Mouse (Mus musculus): ENCODE data around the gene BC048671. TPM values are rescaled to one million over a fixed set of nuclear protein-coding genes. Genes with fewer than 3 reads are reported as not detected.

The BC048671 gene
- polyA plus RNA-seq, 1 experiment from 2014 or later, result not detected

DNA sequence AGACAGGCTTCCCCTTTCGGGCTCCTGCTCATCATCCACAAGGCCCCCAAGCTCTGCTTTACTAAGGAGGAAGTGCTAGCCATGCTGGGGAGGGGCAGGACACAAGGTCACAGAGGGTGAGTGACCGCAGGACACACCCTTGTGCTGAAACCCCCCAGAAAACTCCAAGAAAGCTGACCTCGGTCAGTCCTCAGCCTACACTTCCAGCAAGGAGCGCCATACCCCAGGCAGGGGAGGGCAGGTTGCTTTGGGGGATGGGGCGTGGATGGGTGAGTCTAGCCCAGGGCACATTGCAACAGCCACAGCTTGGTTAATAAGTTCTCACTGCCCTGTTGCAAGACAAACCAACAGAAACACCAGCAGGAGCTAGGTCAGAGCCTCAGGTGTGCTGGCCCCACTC, 19.4 kb downstream of the BC048671 start:
- Histone ChIP-seq H3K27me3 (ENCODE audit: control insufficient read depth, insufficient read depth, low read length) (no peaks in the 10 kb centered on the region), H3K36me3 (ENCODE audit: control insufficient read depth, insufficient read depth, low read length) (no peaks in the 10 kb centered on the region), H3K9me3 (replicated peaks; ENCODE audit: control insufficient read depth, low read length) (no peaks in the 10 kb centered on the region), H3K27ac (ENCODE audit: low read length) (no peak overlapping the region), H3K4me2 (ENCODE audit: low read depth, low read length) (no peak overlapping the region), H3K4me1 (ENCODE audit: control insufficient read depth, insufficient read depth, low read length) (no peaks in the 10 kb centered on the region), H3K4me3 (replicated peaks; ENCODE audit: low read length) (no peak overlapping the region), H3K9ac (ENCODE audit: low read length) (no peak overlapping the region)
- no peak for ATAC-seq (ENCODE audit: insufficient read depth, low FRiP score)
- WGBS, result 81% methylated on average over 5 of the region's 5 CpGs

GRCm38 (mm10) chr6:90321811-90322210, 20.8 kb downstream of the BC048671 start:
- H3K27ac ChIP-seq (ENCODE audit: low read length), result no peak overlapping the region

DNA sequence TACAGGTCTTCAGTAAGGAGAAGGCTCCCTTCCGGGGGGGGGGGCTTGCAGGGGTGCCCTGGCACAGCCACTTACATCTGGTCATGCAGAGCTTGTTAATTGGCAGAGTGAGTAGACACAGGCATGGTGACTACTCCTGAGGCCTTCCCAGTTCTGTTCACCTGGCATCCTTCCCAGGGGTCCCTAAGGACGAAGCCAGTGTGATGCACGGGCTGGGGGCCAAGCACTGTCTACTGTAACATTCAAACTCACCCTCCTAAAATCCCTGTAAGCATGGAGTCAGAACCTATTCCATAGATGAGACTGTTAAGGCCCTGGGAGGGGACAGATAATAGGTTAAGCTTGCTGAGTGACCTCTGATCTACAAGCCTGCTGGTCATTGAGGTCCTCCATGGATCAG, 23.0 kb downstream of the BC048671 start:
- Histone ChIP-seq H3K4me3 (replicated peaks; ENCODE audit: low read length) (no peak overlapping the region), H3K4me2 (ENCODE audit: low read depth, low read length) (no peak overlapping the region), H3K9ac (ENCODE audit: low read length) (no peak overlapping the region), H3K27me3 (ENCODE audit: control insufficient read depth, insufficient read depth, low read length) (no peaks in the 10 kb centered on the region), H3K36me3 (ENCODE audit: control insufficient read depth, insufficient read depth, low read length) (no peaks in the 10 kb centered on the region), H3K27ac (ENCODE audit: low read length) (no peak overlapping the region), H3K4me1 (ENCODE audit: control insufficient read depth, insufficient read depth, low read length) (no peaks in the 10 kb centered on the region), H3K9me3 (replicated peaks; ENCODE audit: control insufficient read depth, low read length) (no peaks in the 10 kb centered on the region)
- ATAC-seq (ENCODE audit: insufficient read depth, low FRiP score), result no peak
- WGBS, result 78% methylated on average over 3 of the region's 3 CpGs

More at GRCm38 (mm10) chr6:90321811-90322210, 20.8 kb downstream of the BC048671 start:
- H3K4me3 ChIP-seq (replicated peaks; ENCODE audit: low read length), result no peak overlapping the region
- no peaks in the 10 kb centered on the region for H3K27me3 ChIP-seq (ENCODE audit: control insufficient read depth, insufficient read depth, low read length)
- H3K36me3 ChIP-seq (ENCODE audit: control insufficient read depth, insufficient read depth, low read length), result no peaks in the 10 kb centered on the region
- 0 out of 2 replicates have a peak, but pooled peaks have one; percentile 14 for ATAC-seq (ENCODE audit: insufficient read depth, low FRiP score)
- H3K9ac ChIP-seq (ENCODE audit: low read length), result no peak overlapping the region
- H3K9me3 ChIP-seq (replicated peaks; ENCODE audit: control insufficient read depth, low read length), result no peaks in the 10 kb centered on the region
- H3K4me1 ChIP-seq (ENCODE audit: control insufficient read depth, insufficient read depth, low read length), result no peaks in the 10 kb centered on the region
- WGBS, result 48% methylated on average over 4 of the region's 4 CpGs
- no peak overlapping the region for H3K4me2 ChIP-seq (ENCODE audit: low read depth, low read length)

DNA sequence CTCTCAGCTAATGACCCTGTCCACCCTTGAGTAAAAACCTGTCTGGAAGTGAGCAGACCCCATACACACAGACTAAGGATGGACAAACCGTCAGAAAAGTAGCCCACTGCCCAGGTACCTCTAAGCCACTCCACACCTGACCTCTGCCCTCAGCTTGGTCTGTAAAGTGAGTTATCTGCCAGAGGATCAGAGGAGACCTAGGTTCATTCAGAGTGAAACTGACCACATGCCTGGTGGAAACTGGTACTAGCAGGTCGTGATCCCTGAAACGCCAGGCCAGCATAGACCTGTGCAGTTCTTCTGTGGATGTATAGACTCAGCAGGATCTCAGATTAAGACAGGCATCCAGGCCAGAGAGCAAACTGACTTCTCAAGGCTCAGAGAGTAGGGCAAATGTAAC, 23.4 kb downstream of the BC048671 start:
- H3K36me3 ChIP-seq (ENCODE audit: control insufficient read depth, insufficient read depth, low read length), result no peaks in the 10 kb centered on the region
- no peaks in the 10 kb centered on the region for H3K4me1 ChIP-seq (ENCODE audit: control insufficient read depth, insufficient read depth, low read length)
- H3K27ac ChIP-seq (ENCODE audit: low read length), result no peak overlapping the region
- no peaks in the 10 kb centered on the region for H3K9me3 ChIP-seq (replicated peaks; ENCODE audit: control insufficient read depth, low read length)
- no peaks in the 10 kb centered on the region for H3K27me3 ChIP-seq (ENCODE audit: control insufficient read depth, insufficient read depth, low read length)
- no peak overlapping the region for H3K4me3 ChIP-seq (replicated peaks; ENCODE audit: low read length)
- no peak for ATAC-seq (ENCODE audit: insufficient read depth, low FRiP score)
- no peak overlapping the region for H3K9ac ChIP-seq (ENCODE audit: low read length)
- H3K4me2 ChIP-seq (ENCODE audit: low read depth, low read length), result no peak overlapping the region
- 62% methylated on average over 3 of the region's 3 CpGs for WGBS

GRCm38 (mm10) chr6:90324991-90325390, 24.0 kb downstream of the BC048671 start, which contains the start of gene Chst13:
Gene Chst13, minus strand, starts transcription at chr6:90325185.
- Histone ChIP-seq H3K36me3 (ENCODE audit: control insufficient read depth, insufficient read depth, low read length) (no peaks in the 10 kb centered on the region), H3K4me2 (ENCODE audit: low read depth, low read length) (peak within 1 kb of the TSS; percentile 30), H3K9ac (ENCODE audit: low read length) (no peak within 1 kb of the TSS), H3K27ac (ENCODE audit: low read length) (no peak within 1 kb of the TSS), H3K4me1 (ENCODE audit: control insufficient read depth, insufficient read depth, low read length) (no peaks in the 10 kb centered on the region), H3K9me3 (replicated peaks; ENCODE audit: control insufficient read depth, low read length) (no peaks in the 10 kb centered on the region), H3K4me3 (replicated peaks; ENCODE audit: low read length) (peak within 1 kb of the TSS; percentile 22), H3K27me3 (ENCODE audit: control insufficient read depth, insufficient read depth, low read length) (no peaks in the 10 kb centered on the region)
- WGBS, result 3% methylated on average over 22 of the region's 22 CpGs
- ATAC-seq (ENCODE audit: insufficient read depth, low FRiP score), result 0 out of 2 replicates have a peak, but pooled peaks have one; percentile 14

DNA sequence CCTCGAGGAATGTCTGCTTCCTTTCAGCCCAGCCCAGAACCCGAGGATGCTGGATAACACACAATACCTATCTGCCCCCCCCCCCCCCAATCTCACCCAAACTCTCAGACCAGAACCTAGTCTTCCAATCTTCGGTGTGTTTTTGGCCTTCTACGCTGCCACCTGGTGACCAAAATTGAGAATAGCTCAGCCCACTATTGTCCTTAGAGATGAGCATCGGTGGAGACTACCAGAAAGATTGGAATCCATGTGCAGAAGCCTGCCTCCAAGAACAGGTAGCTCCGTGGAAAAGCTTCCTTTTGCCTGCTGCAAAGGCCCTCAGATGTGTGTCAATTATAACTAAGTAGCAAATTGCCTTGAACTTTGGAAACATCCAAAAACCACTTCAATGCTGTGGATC, 26.7 kb downstream of the BC048671 start:
- Histone ChIP-seq H3K36me3 (ENCODE audit: control insufficient read depth, insufficient read depth, low read length) (no peaks in the 10 kb centered on the region), H3K27me3 (ENCODE audit: control insufficient read depth, insufficient read depth, low read length) (no peaks in the 10 kb centered on the region), H3K9me3 (replicated peaks; ENCODE audit: control insufficient read depth, low read length) (no peaks in the 10 kb centered on the region), H3K4me1 (ENCODE audit: control insufficient read depth, insufficient read depth, low read length) (no peaks in the 10 kb centered on the region), H3K4me3 (replicated peaks; ENCODE audit: low read length) (no peak overlapping the region), H3K4me2 (ENCODE audit: low read depth, low read length) (no peak overlapping the region), H3K27ac (ENCODE audit: low read length) (no peak overlapping the region), H3K9ac (ENCODE audit: low read length) (no peak overlapping the region)
- ATAC-seq (ENCODE audit: insufficient read depth, low FRiP score), result no peak
- WGBS, result 23% methylated on average over 6 of the region's 6 CpGs

DNA sequence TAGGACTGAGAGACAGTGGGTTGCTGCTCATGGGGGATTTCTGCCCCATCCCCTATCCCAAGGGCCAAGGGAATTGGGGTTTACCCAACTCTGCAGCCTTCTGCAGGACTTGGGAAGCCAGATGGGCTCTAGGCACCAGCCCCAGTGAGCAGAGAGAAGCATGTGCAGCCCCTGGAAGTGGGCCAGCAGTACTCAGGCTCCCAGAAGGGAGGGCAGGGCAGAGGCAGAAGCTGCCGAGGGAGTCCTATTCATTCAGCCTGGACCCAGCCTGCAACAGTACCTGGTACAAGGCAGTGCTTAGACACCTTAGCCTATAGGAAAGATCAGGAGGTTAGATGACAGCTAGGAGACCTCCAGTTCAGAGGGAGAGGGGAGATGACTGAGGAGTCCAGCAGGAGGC, 28.9 kb downstream of the BC048671 start:
- Histone ChIP-seq H3K4me2 (ENCODE audit: low read depth, low read length) (no peak overlapping the region), H3K4me3 (replicated peaks; ENCODE audit: low read length) (no peak overlapping the region), H3K4me1 (ENCODE audit: control insufficient read depth, insufficient read depth, low read length) (no peaks in the 10 kb centered on the region), H3K9me3 (replicated peaks; ENCODE audit: control insufficient read depth, low read length) (no peaks in the 10 kb centered on the region), H3K36me3 (ENCODE audit: control insufficient read depth, insufficient read depth, low read length) (no peaks in the 10 kb centered on the region), H3K27me3 (ENCODE audit: control insufficient read depth, insufficient read depth, low read length) (no peaks in the 10 kb centered on the region), H3K27ac (ENCODE audit: low read length) (no peak overlapping the region), H3K9ac (ENCODE audit: low read length) (no peak overlapping the region)
- ATAC-seq (ENCODE audit: insufficient read depth, low FRiP score), result no peak
- 4% methylated on average over 1 of the region's 1 CpGs for WGBS

DNA sequence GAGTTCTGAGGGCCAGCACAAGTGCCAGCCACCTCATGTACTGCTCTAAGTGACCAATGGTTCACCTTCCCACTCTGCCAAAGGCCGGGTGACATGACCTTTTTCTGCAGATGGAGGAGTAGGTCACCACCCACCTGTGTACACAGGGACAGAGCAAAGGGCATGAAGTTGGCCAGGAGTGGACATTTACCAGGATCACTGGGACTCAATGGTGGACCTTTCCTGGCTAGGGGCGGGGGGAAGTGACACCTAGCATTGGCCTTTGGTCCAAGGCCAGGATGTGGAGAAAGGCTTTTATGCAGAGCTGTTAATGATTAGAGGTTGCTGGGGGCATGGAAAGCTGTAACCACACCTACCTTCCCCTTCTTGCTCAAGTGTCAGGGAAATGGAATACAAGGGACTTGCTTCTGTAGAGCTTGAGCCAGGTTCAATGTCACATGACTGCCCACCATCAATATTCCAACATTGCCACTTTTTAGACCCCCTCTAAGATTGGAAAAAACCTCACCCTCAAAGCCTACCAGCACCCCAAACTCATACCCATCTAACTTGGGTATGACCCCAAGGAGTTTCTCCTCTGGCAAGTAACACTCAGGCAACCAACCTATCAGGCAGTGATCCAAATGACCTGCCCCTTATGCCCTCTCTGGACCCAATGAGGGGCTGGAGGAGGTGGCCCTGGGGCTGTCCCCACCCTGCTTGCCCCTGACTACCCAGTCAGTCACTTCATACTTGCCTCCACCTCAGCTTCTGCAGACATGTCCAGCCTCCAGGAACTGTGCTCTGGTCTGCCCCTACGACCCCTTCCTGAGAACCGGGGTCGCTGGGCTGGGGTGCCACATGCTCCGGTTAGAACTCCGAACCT, 31.8 kb downstream of the BC048671 start, which contains the start of gene Uroc1:
Gene Uroc1, plus strand, starts transcription at position 724 of the 865 bp plus-strand sequence.
- H3K27ac ChIP-seq (ENCODE audit: low read length), result no peak within 1 kb of the TSS
- ATAC-seq (ENCODE audit: insufficient read depth, low FRiP score), result no peak
- no peaks in the 10 kb centered on the region for H3K36me3 ChIP-seq (ENCODE audit: control insufficient read depth, insufficient read depth, low read length)
- no peak within 1 kb of the TSS for H3K4me2 ChIP-seq (ENCODE audit: low read depth, low read length)
- no peak within 1 kb of the TSS for H3K9ac ChIP-seq (ENCODE audit: low read length)
- H3K4me3 ChIP-seq (replicated peaks; ENCODE audit: low read length), result no peak within 1 kb of the TSS
- H3K4me1 ChIP-seq (ENCODE audit: control insufficient read depth, insufficient read depth, low read length), result no peaks in the 10 kb centered on the region
- 76% methylated on average over 7 of the region's 7 CpGs for WGBS
- H3K9me3 ChIP-seq (replicated peaks; ENCODE audit: control insufficient read depth, low read length), result no peaks in the 10 kb centered on the region
- no peaks in the 10 kb centered on the region for H3K27me3 ChIP-seq (ENCODE audit: control insufficient read depth, insufficient read depth, low read length)

DNA sequence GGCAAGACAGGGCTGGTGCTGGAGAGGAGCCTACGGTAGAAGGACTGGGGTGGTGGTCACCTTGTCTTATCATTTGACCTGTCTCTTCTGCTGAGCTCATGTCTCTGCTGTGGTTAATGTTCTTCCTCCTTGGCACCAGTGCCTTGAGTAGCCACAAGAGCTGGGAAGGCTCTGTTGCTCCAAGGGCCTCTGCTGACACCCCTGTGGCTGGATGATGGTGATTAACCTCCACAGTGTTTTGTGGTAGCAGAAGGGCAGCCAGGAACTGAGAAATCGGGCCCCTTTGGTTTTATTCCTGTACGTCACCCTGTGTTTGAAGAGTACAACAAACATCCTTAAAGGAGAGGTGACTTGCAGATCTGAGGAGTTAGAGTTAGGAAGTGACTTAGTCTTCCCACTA, 33.2 kb downstream of the BC048671 start:
- Histone ChIP-seq H3K27ac (ENCODE audit: low read length) (no peak overlapping the region), H3K9ac (ENCODE audit: low read length) (no peak overlapping the region), H3K9me3 (replicated peaks; ENCODE audit: control insufficient read depth, low read length) (no peaks in the 10 kb centered on the region), H3K4me2 (ENCODE audit: low read depth, low read length) (no peak overlapping the region), H3K27me3 (ENCODE audit: control insufficient read depth, insufficient read depth, low read length) (no peaks in the 10 kb centered on the region), H3K36me3 (ENCODE audit: control insufficient read depth, insufficient read depth, low read length) (no peaks in the 10 kb centered on the region), H3K4me3 (replicated peaks; ENCODE audit: low read length) (no peak overlapping the region), H3K4me1 (ENCODE audit: control insufficient read depth, insufficient read depth, low read length) (no peaks in the 10 kb centered on the region)
- ATAC-seq (ENCODE audit: insufficient read depth, low FRiP score), result no peak
- WGBS, result 72% methylated on average over 3 of the region's 3 CpGs

Measured in stomach, embryonic 16.5 days (tissue).